Mouse (Mus musculus) liver, adult (tissue): ENCODE results near the gene Acat3.

Experiments used
- GATA4 ChIP-seq: IDR thresholded peaks from 2 replicates; pipeline ENCODE4 v1.6.1; 2014; ENCODE audit warnings: mild to moderate bottlenecking, low read length; ENCODE audit not compliant: insufficient replicate concordance

Acat3 gene

GRCm38 (mm10) chr17:12940151-12940805, at the start of gene Acat3:
Gene Acat3 (minus strand): TSS chr17:12940600.
- no peak for TF ChIP-seq GATA4

GRCm38 (mm10) chr17:12983988-12984387, 43.6 kb upstream of the Acat3 start:
- TF ChIP-seq GATA4 = no peak

GRCm38 (mm10) chr17:12978546-12978945, 38.1 kb upstream of the Acat3 start:
- no peak for TF ChIP-seq GATA4

- TF ChIP-seq GATA4 = no peak
Observed at GRCm38 (mm10) chr17:12973851-12974250, 33.5 kb upstream of the Acat3 start.

GRCm38 (mm10) chr17:12967173-12967572, 26.8 kb upstream of the Acat3 start:
- TF ChIP-seq GATA4 = no peak

GRCm38 (mm10) chr17:12963476-12963875, 23.1 kb upstream of the Acat3 start:
- no peak for TF ChIP-seq GATA4

- peak; percentile 59; the same call in 1 of the 2 replicates for TF ChIP-seq GATA4
Observed at GRCm38 (mm10) chr17:12960331-12960873, 20.0 kb upstream of the Acat3 start, which contains the start of gene Acat2. Gene Acat2 (minus strand): TSS chr17:12960747.

GRCm38 (mm10) chr17:12956664-12957063, 16.3 kb upstream of the Acat3 start:
- TF ChIP-seq GATA4 = no peak

GRCm38 (mm10) chr17:12949669-12950068, 9.3 kb upstream of the Acat3 start:
- no peak for TF ChIP-seq GATA4

GRCm38 (mm10) chr17:12942459-12943162, 2.2 kb upstream of the Acat3 start:
- no peak for TF ChIP-seq GATA4

GRCm38 (mm10) chr17:12941543-12942260, 1.3 kb upstream of the Acat3 start:
- no peak for TF ChIP-seq GATA4

GRCm38 (mm10) chr17:12938077-12938476, 2.3 kb downstream of the Acat3 start:
- no peak for TF ChIP-seq GATA4

GRCm38 (mm10) chr17:12937412-12937970, 2.9 kb downstream of the Acat3 start:
- no peak for TF ChIP-seq GATA4

- peak; percentile 81; the same call in 1 of the 2 replicates for TF ChIP-seq GATA4
Observed at GRCm38 (mm10) chr17:12935719-12936118, 4.7 kb downstream of the Acat3 start.

GRCm38 (mm10) chr17:12925703-12926180, 14.7 kb downstream of the Acat3 start:
- no peak for TF ChIP-seq GATA4
